Mouse (Mus musculus) ES-E14 (cell line): ENCODE measurements around the gene Etnk2. TPM values are rescaled to one million over a fixed set of nuclear protein-coding genes. Genes with fewer than 3 reads are reported as not detected.

Experiments used
- DNase-seq: peaks from one replicate; pipeline ENCODE4 v3.0.0-alpha.2; 2013; ENCODE audit warnings: low read depth, low spot score
- H3K27ac ChIP-seq: 2 replicates; pipeline ENCODE4 v1.5.1; 2012; ENCODE audit warnings: low read depth, mild to moderate bottlenecking, low read length, moderate library complexity, mixed read lengths; ENCODE audit not compliant: poor library complexity, insufficient read depth, severe bottlenecking
- H3K36me3 ChIP-seq: 2 replicates; pipeline ENCODE4 v1.6.1; 2012; ENCODE audit warnings: mild to moderate bottlenecking, low read length, moderate library complexity, mixed read lengths; ENCODE audit not compliant: control insufficient read depth, poor library complexity, insufficient read depth, severe bottlenecking
- H3K4me1 ChIP-seq, 2 experiments: fragments of 150-350 bp in 1 of 2; sonication (generic) in 1 of 2; 2 replicates each; pipeline ENCODE4 v1.6.1; 2012; ENCODE audit warnings: low read length in 2 of 2, mild to moderate bottlenecking in 1 of 2, mixed read lengths in 1 of 2; ENCODE audit not compliant: control insufficient read depth in 2 of 2, insufficient read depth in 2 of 2, poor library complexity in 1 of 2
- H3K4me3 ChIP-seq, 2 experiments: fragments of 150-350 bp in 1 of 2; sonication (generic) in 1 of 2; 2 replicates each; pipeline ENCODE4 v1.5.1; 2012; ENCODE audit warnings: low read length in 2 of 2, low read depth in 1 of 2, mild to moderate bottlenecking in 1 of 2, mixed read lengths in 1 of 2; ENCODE audit not compliant: insufficient read depth in 1 of 2, poor library complexity in 1 of 2, severe bottlenecking in 1 of 2
- H3K9ac ChIP-seq: 2 replicates; pipeline ENCODE4 v1.6.1; 2012; ENCODE audit warnings: low read depth, mild to moderate bottlenecking, low read length, mixed read lengths; ENCODE audit not compliant: poor library complexity, insufficient read depth, severe bottlenecking
- H3K9me3 ChIP-seq: fragments of 150-350 bp; sonication (generic); 2 replicates; pipeline ENCODE4 v1.6.1; 2012; ENCODE audit warnings: low read depth, mild to moderate bottlenecking, low read length; ENCODE audit not compliant: control insufficient read depth, insufficient read depth
- CHD2 ChIP-seq: IDR thresholded peaks from 2 replicates; pipeline ENCODE4 v1.6.1; 2014; ENCODE audit warnings: mild to moderate bottlenecking, low read depth, low read length, inconsistent platforms
- HCFC1 ChIP-seq: IDR thresholded peaks from 2 replicates; pipeline ENCODE4 v1.6.1; 2012; ENCODE audit warnings: low read length, inconsistent platforms, borderline replicate concordance; ENCODE audit not compliant: insufficient read depth
- MAFK ChIP-seq: IDR thresholded peaks from 2 replicates; pipeline ENCODE4 v1.6.1; 2014; ENCODE audit warnings: mild to moderate bottlenecking, low read depth, low read length, inconsistent platforms; ENCODE audit not compliant: insufficient read depth
- ZC3H11A ChIP-seq: IDR thresholded peaks from 2 replicates; pipeline ENCODE4 v1.6.1; 2012; ENCODE audit warnings: low read depth, mild to moderate bottlenecking, inconsistent platforms, low read length, borderline replicate concordance
- ZNF384 ChIP-seq: IDR thresholded peaks from 2 replicates; pipeline ENCODE4 v1.6.1; 2012; ENCODE audit warnings: low read depth, low read length, inconsistent platforms
- in situ Hi-C, 2 experiments: fragments of 600-800 bp; cut with MboI; formaldehyde crosslinking; loops; one replicate each; pipeline ENCODE4 v1.15.1; 2025; ENCODE audit warnings: low sequenced_read_pairs in 2 of 2, inconsistent platforms in 1 of 2; ENCODE audit not compliant: unreplicated experiment in 2 of 2
- total RNA-seq: library from RNA; depleted of rRNA; stranded (reverse); fragments of 300-350 nt; gene quantifications from 2 replicates; pipeline ENCODE4 v1.2.3, GENCODE M21; 2012

Gene Etnk2
- total RNA-seq, 1 experiment: 4.8 TPM

- no peaks in the 10 kb centered on the region for H3K36me3 ChIP-seq
- DNase-seq: no peak
- H3K4me1 ChIP-seq: peaks cover 2 to 5% of the 10 kb centered on the region in 2 experiments; a peak in 2 of 4 replicates
- peak overlapping the region; percentile 11 for H3K9ac ChIP-seq
- no peaks in the 10 kb centered on the region for H3K9me3 ChIP-seq
- no peak overlapping the region for H3K27ac ChIP-seq
- in situ Hi-C loops: no loop called here
- H3K4me3 ChIP-seq: peak overlapping the region; percentile 41 to 56; a peak in 3 of 4 replicates
- no peak for TF ChIP-seq CHD2
- no peak for TF ChIP-seq ZC3H11A
- TF ChIP-seq HCFC1: no peak
- TF ChIP-seq MAFK: no peak
- no peak for TF ChIP-seq ZNF384
These were observed 34.3 kb upstream of the Etnk2 start for GRCm38 (mm10) chr1:133328896-133329637.

GRCm38 (mm10) chr1:133329638-133329964, 33.8 kb upstream of the Etnk2 start:
- Histone ChIP-seq H3K4me3 (peak overlapping the region; percentile 41 to 56; a peak in 3 of 4 replicates), H3K9ac (peak overlapping the region; percentile 11), H3K4me1 (peaks cover 2 to 5% of the 10 kb centered on the region in 2 experiments; a peak in 2 of 4 replicates), H3K9me3 (no peaks in the 10 kb centered on the region), H3K36me3 (no peaks in the 10 kb centered on the region), H3K27ac (no peak overlapping the region)
- in situ Hi-C loops: no loop called here
- DNase-seq: no peak
- TF ChIP-seq HCFC1 (no peak), MAFK (no peak), ZC3H11A (no peak), CHD2 (no peak), ZNF384 (no peak)

- Histone ChIP-seq H3K36me3 (no peaks in the 10 kb centered on the region), H3K9me3 (no peaks in the 10 kb centered on the region), H3K27ac (no peak overlapping the region), H3K9ac (no peak overlapping the region), H3K4me1 (peaks cover 0 to under 1% of the 10 kb centered on the region in 2 experiments; a peak in 1 of 4 replicates), H3K4me3 (no peak overlapping the region)
- in situ Hi-C loops: no loop called here
- DNase-seq: no peak
- TF ChIP-seq ZC3H11A (no peak), HCFC1 (no peak), CHD2 (no peak), ZNF384 (no peak), MAFK (no peak)
These were observed 32.2 kb upstream of the Etnk2 start for GRCm38 (mm10) chr1:133331142-133331541.

GRCm38 (mm10) chr1:133332656-133333430, 30.5 kb upstream of the Etnk2 start:
- in situ Hi-C loops: no loop called here
- TF ChIP-seq ZC3H11A (no peak), CHD2 (no peak)
- no peak overlapping the region for H3K4me3 ChIP-seq
- no peak overlapping the region for H3K9ac ChIP-seq
- no peaks in the 10 kb centered on the region for H3K9me3 ChIP-seq
- no peak for DNase-seq
- no peaks in the 10 kb centered on the region for H3K4me1 ChIP-seq
- no peaks in the 10 kb centered on the region for H3K36me3 ChIP-seq
- no peak overlapping the region for H3K27ac ChIP-seq
